Mouse (Mus musculus) bone marrow macrophage, adult 2 months (primary cell): ENCODE measurements around the gene Usp49.
A peak's percentile ranks its signal among the peaks of the same experiment; 100 is the strongest.

ENCODE experiments used
- CTCF ChIP-seq: IDR thresholded peaks from 2 replicates; pipeline ENCODE4 v1.5.1; 2012; ENCODE audit warnings: low read depth, mild to moderate bottlenecking, low read length, moderate library complexity
- POLR2A ChIP-seq: IDR thresholded peaks from 2 replicates; pipeline ENCODE4 v1.6.1; 2012; ENCODE audit warnings: mild to moderate bottlenecking, low read depth, low read length, borderline replicate concordance

- TF ChIP-seq CTCF (peak; percentile 76), POLR2A (no peak)
Measured at GRCm38 (mm10) chr17:47646683-47647082, 16.2 kb downstream of the Usp49 start.
